Mouse (Mus musculus): ENCODE results near the gene Aff2.

DNA sequence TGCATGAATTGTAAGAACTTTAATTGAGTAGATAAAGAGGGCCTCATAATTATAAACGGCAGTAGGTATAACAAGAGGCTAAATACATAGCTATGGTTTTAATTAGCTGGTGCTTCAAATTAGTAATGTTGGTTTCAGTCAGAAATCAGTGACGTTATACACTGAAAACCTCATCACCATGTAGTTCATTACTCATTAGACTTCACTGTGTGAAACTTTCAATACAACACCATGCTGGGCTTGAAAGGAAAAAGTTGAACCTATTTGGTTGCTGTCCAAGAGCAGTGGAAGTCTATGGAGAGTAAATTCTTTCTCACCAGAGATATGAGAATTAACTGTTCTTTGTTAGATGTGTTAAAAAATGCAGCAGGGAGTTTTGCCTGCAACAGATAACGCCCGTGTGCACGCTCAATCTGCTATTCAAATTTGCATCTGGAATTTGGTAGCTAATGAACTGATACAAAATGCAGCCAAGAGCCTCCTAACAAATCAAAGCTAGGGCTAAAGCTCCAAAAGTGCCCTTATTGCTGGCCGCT, 158.0 kb downstream of the Aff2 start:
- no peak for TF ChIP-seq CTCF (IDR thresholded peaks at IDR 0.05; ENCODE audit: low read depth, low read length)
- no peak for TF ChIP-seq GATA1 (IDR thresholded peaks at IDR 0.05; ENCODE audit: borderline replicate concordance, low read length)
- no peak for TF ChIP-seq TAL1 (conservative IDR thresholded peaks at IDR 0.05; ENCODE audit: low read depth, low read length)
- no peak for TF ChIP-seq POLR2AphosphoS5 (IDR thresholded peaks at IDR 0.05; ENCODE audit: insufficient replicate concordance, low read depth, low read length)
